Mouse (Mus musculus) embryonic facial prominence, embryonic 13.5 days (tissue): ENCODE data around the gene Hist2h2ac. TPM values are rescaled to one million over a fixed set of nuclear protein-coding genes. Genes with fewer than 3 reads are reported as not detected.
"Not testable (repeated sequence)": the region's sequence is repeated elsewhere in the genome, so short reads cannot be mapped to it uniquely, and the experiment has no call there.

Experiments
- ATAC-seq: fragments of 200-750 bp; cut with Nextera tagmentation; 2 replicates; pipeline ENCODE4 v1.8.0; 2017; ENCODE audit warnings: low read depth; ENCODE audit not compliant: insufficient number of reproducible peaks, insufficient read depth, low FRiP score, low TSS enrichment
- H3K27ac ChIP-seq: fragments of 300-500 bp; sonication (generic); 2 replicates; pipeline ENCODE4 v1.5.1; 2015; ENCODE audit warnings: moderate library complexity, mild to moderate bottlenecking, inconsistent platforms
- H3K27me3 ChIP-seq: fragments of 300-500 bp; sonication (generic); 2 replicates; pipeline ENCODE4 v1.6.1; 2015; ENCODE audit warnings: mild to moderate bottlenecking, inconsistent platforms
- H3K36me3 ChIP-seq: fragments of 300-500 bp; sonication (generic); 2 replicates; pipeline ENCODE4 v1.6.1; 2015; ENCODE audit warnings: mild to moderate bottlenecking, inconsistent platforms
- H3K4me1 ChIP-seq: fragments of 300-500 bp; sonication (generic); 2 replicates; pipeline ENCODE4 v1.6.1; 2015; ENCODE audit warnings: inconsistent platforms
- H3K4me2 ChIP-seq: fragments of 300-500 bp; sonication (generic); 2 replicates; pipeline ENCODE4 v1.6.1; 2015; ENCODE audit warnings: moderate library complexity, mild to moderate bottlenecking, inconsistent platforms
- H3K4me3 ChIP-seq: fragments of 300-500 bp; sonication (generic); 2 replicates; pipeline ENCODE4 v1.5.1; 2015; ENCODE audit warnings: mild to moderate bottlenecking, inconsistent platforms
- H3K9ac ChIP-seq: fragments of 300-500 bp; sonication (generic); 2 replicates; pipeline ENCODE4 v1.6.1; 2015; ENCODE audit warnings: mild to moderate bottlenecking, inconsistent platforms
- H3K9me3 ChIP-seq: fragments of 300-500 bp; sonication (generic); 2 replicates; pipeline ENCODE4 v1.6.1; 2016; ENCODE audit warnings: inconsistent platforms
- WGBS: fragments of 180-500 bp; shearing (Covaris S2); methylation state at CpG from one replicate; pipeline ENCODE4 v1.1.7; 2015; ENCODE audit warnings: mixed read lengths; 5-methylcytosine and 5-hydroxymethylcytosine counted together
- polyA plus RNA-seq: library from polyadenylated mRNA; unstranded; fragments of >200 nt; fragmentation: Nextera tagmentation; extraction: Ambion mirVana; gene quantifications from 2 replicates; pipeline ENCODE4 v1.2.1, GENCODE M21; 2015

Hist2h2ac gene
- polyA plus RNA-seq, 1 experiment from 2014 or later: 13.2 TPM

GRCm38 (mm10) chr3:96195616-96196313 is 24.9 kb downstream of the Hist2h2ac start:
- ATAC-seq: no peak
- no peak overlapping the region for H3K9ac ChIP-seq

GRCm38 (mm10) chr3:96194966-96195365 is 25.7 kb downstream of the Hist2h2ac start:
- H3K4me2 ChIP-seq: no peak overlapping the region
- H3K4me1 ChIP-seq: peaks cover 19% of the 10 kb centered on the region
- H3K36me3 ChIP-seq: peaks cover 17% of the 10 kb centered on the region
- H3K27ac ChIP-seq: no peak overlapping the region
- no peaks in the 10 kb centered on the region for H3K9me3 ChIP-seq
- H3K4me3 ChIP-seq: no peak overlapping the region
- WGBS: 75% methylated on average over 10 of the region's 10 CpGs
- no peak overlapping the region for H3K9ac ChIP-seq
- H3K27me3 ChIP-seq: no peaks in the 10 kb centered on the region
- ATAC-seq: no peak

More at GRCm38 (mm10) chr3:96195616-96196313, 24.9 kb downstream of the Hist2h2ac start:
- H3K27me3 ChIP-seq: no peaks in the 10 kb centered on the region
- no peak overlapping the region for H3K4me3 ChIP-seq
- 90% methylated on average over 11 of the region's 11 CpGs for WGBS
- H3K4me2 ChIP-seq: peak overlapping the region; percentile 96; the same call in 1 of the 2 replicates
- no peak overlapping the region for H3K27ac ChIP-seq
- peaks cover 19% of the 10 kb centered on the region for H3K4me1 ChIP-seq
- no peaks in the 10 kb centered on the region for H3K9me3 ChIP-seq
- peaks cover 9% of the 10 kb centered on the region; the same call in 1 of the 2 replicates for H3K36me3 ChIP-seq

- peak overlapping the region; percentile 12; the same call in 1 of the 2 replicates for H3K4me2 ChIP-seq
- H3K4me3 ChIP-seq: no peak overlapping the region
- 41% methylated on average over 12 of the region's 12 CpGs for WGBS
- H3K9ac ChIP-seq: no peak overlapping the region
- H3K36me3 ChIP-seq: peaks cover 27% of the 10 kb centered on the region
- no peaks in the 10 kb centered on the region for H3K27me3 ChIP-seq
- peaks cover 16% of the 10 kb centered on the region for H3K4me1 ChIP-seq
- H3K9me3 ChIP-seq: no peaks in the 10 kb centered on the region
- 0 out of 2 replicates have a peak overlapping the region, but pooled peaks have one; percentile 16 for H3K27ac ChIP-seq
- no peak for ATAC-seq
Measured at GRCm38 (mm10) chr3:96192977-96193376, 27.7 kb downstream of the Hist2h2ac start.

- Histone ChIP-seq H3K27ac (0 out of 2 replicates have a peak overlapping the region, but pooled peaks have one; percentile 5), H3K36me3 (peaks cover 28% of the 10 kb centered on the region), H3K4me3 (peak overlapping the region; percentile 62), H3K9me3 (no peaks in the 10 kb centered on the region), H3K9ac (peak overlapping the region; percentile 58), H3K4me2 (peak overlapping the region; percentile 81), H3K27me3 (no peaks in the 10 kb centered on the region), H3K4me1 (peaks cover 28% of the 10 kb centered on the region)
- no peak for ATAC-seq
- WGBS: 20% methylated on average over 4 of the region's 4 CpGs
Measured at GRCm38 (mm10) chr3:96182382-96182776, 38.3 kb downstream of the Hist2h2ac start.

- Histone ChIP-seq H3K4me2 (peak overlapping the region; percentile 81), H3K36me3 (peaks cover 28% of the 10 kb centered on the region), H3K4me3 (peak overlapping the region; percentile 62), H3K9me3 (no peaks in the 10 kb centered on the region), H3K27ac (peak overlapping the region; percentile 34; the same call in 1 of the 2 replicates), H3K4me1 (peaks cover 28% of the 10 kb centered on the region), H3K9ac (peak overlapping the region; percentile 58), H3K27me3 (no peaks in the 10 kb centered on the region)
- WGBS: 19% methylated on average over 12 of the region's 12 CpGs
- ATAC-seq: peak; percentile 61; the same call in 1 of the 2 replicates
Measured at GRCm38 (mm10) chr3:96181510-96182381, 38.9 kb downstream of the Hist2h2ac start.

- 0 out of 2 replicates have a peak, but pooled peaks have one; percentile 33 for ATAC-seq
- peak within 1 kb of the TSS; percentile 81 for H3K4me2 ChIP-seq
- H3K9ac ChIP-seq: peak within 1 kb of the TSS; percentile 79
- H3K27ac ChIP-seq: peak within 1 kb of the TSS; percentile 34; the same call in 1 of the 2 replicates
- H3K4me1 ChIP-seq: peaks cover 28% of the 10 kb centered on the region
- peak within 1 kb of the TSS; percentile 62 for H3K4me3 ChIP-seq
- H3K27me3 ChIP-seq: no peaks in the 10 kb centered on the region
- under 1% methylated on average over 17 of the region's 23 CpGs for WGBS
- H3K9me3 ChIP-seq: no peaks in the 10 kb centered on the region
- peaks cover 37% of the 10 kb centered on the region for H3K36me3 ChIP-seq
Measured at GRCm38 (mm10) chr3:96180727-96181477, 39.8 kb downstream of the Hist2h2ac start, which contains the start of gene Sv2a. Gene Sv2a, plus strand, starts transcription at chr3:96181151.

- Histone ChIP-seq H3K9me3 (no peaks in the 10 kb centered on the region), H3K27ac (no peak overlapping the region), H3K9ac (no peak overlapping the region), H3K4me2 (no peak overlapping the region), H3K27me3 (no peaks in the 10 kb centered on the region), H3K4me3 (no peak overlapping the region), H3K4me1 (peaks cover 33% of the 10 kb centered on the region), H3K36me3 (peaks cover 41% of the 10 kb centered on the region)
- ATAC-seq: no peak
- WGBS: 64% methylated on average over 4 of the region's 4 CpGs
Measured at GRCm38 (mm10) chr3:96179531-96179930, 41.1 kb downstream of the Hist2h2ac start.

- no peak overlapping the region for H3K27ac ChIP-seq
- no peak overlapping the region for H3K4me3 ChIP-seq
- no peak overlapping the region for H3K9ac ChIP-seq
- peaks cover 39% of the 10 kb centered on the region for H3K4me1 ChIP-seq
- H3K36me3 ChIP-seq: peaks cover 47% of the 10 kb centered on the region
- H3K27me3 ChIP-seq: no peaks in the 10 kb centered on the region
- ATAC-seq: no peak
- H3K9me3 ChIP-seq: no peaks in the 10 kb centered on the region
- WGBS: 82% methylated on average over 2 of the region's 2 CpGs
- no peak overlapping the region for H3K4me2 ChIP-seq
Measured at GRCm38 (mm10) chr3:96178902-96179301, 41.8 kb downstream of the Hist2h2ac start.

- WGBS: 95% methylated on average over 4 of the region's 4 CpGs
- H3K4me1 ChIP-seq: peaks cover 42% of the 10 kb centered on the region
- peaks cover 49% of the 10 kb centered on the region for H3K36me3 ChIP-seq
- H3K9me3 ChIP-seq: no peaks in the 10 kb centered on the region
- H3K27me3 ChIP-seq: no peaks in the 10 kb centered on the region
- no peak overlapping the region for H3K9ac ChIP-seq
- no peak overlapping the region for H3K27ac ChIP-seq
- no peak for ATAC-seq
- no peak overlapping the region for H3K4me3 ChIP-seq
- H3K4me2 ChIP-seq: no peak overlapping the region
Measured at GRCm38 (mm10) chr3:96178427-96178826, 42.3 kb downstream of the Hist2h2ac start.

GRCm38 (mm10) chr3:96175251-96175650 is 45.4 kb downstream of the Hist2h2ac start:
- no peak overlapping the region for H3K4me3 ChIP-seq
- H3K27ac ChIP-seq: no peak overlapping the region
- H3K36me3 ChIP-seq: peaks cover 52% of the 10 kb centered on the region
- ATAC-seq: no peak
- WGBS: 92% methylated on average over 6 of the region's 6 CpGs
- H3K27me3 ChIP-seq: no peaks in the 10 kb centered on the region
- no peak overlapping the region for H3K9ac ChIP-seq
- peaks cover 35% of the 10 kb centered on the region for H3K4me1 ChIP-seq
- no peaks in the 10 kb centered on the region for H3K9me3 ChIP-seq
- H3K4me2 ChIP-seq: no peak overlapping the region

- not testable (repeated sequence) for H3K27ac ChIP-seq, ATAC-seq, H3K9me3 ChIP-seq, H3K4me3 ChIP-seq, H3K27me3 ChIP-seq
- Histone ChIP-seq H3K4me2 (peak overlapping the region; percentile 93), H3K9ac (peak overlapping the region; percentile 36; the same call in 1 of the 2 replicates), H3K36me3 (peaks cover 62% of the 10 kb centered on the region), H3K4me1 (peaks cover 37% of the 10 kb centered on the region)
- 68% methylated on average over 4 of the region's 4 CpGs for WGBS
Measured at GRCm38 (mm10) chr3:96174042-96174441, 46.6 kb downstream of the Hist2h2ac start.
